Mouse (Mus musculus) activated CD4-positive, CD25-positive, alpha-beta regulatory T cell, adult 4 months (primary cell): ENCODE data around the gene Disp2. TPM values are rescaled to one million over a fixed set of nuclear protein-coding genes. Genes with fewer than 3 reads are reported as not detected.
A peak's percentile ranks its signal among the peaks of the same experiment; 100 is the strongest.

ENCODE experiments used
- ATAC-seq: one replicate; pipeline ENCODE4 v1.8.0; 2017
- polyA plus RNA-seq, 2 experiments: library from polyadenylated mRNA; unstranded; fragments of 100-300 nt; shearing (Covaris generic); gene quantifications; one replicate each; pipeline ENCODE4 v1.2.1; 2017

Disp2 gene
- polyA plus RNA-seq, result under 1 TPM in 1 of 2 experiments, not detected in 1; 0.25 TPM

GRCm38 (mm10) chr2:118779504-118780480 lies at the start of gene Disp2:
TSS of gene Disp2 (plus strand) at chr2:118779719.
- no peak for ATAC-seq

GRCm38 (mm10) chr2:118729816-118730621 lies 49.5 kb upstream of the Disp2 start:
- ATAC-seq, result no peak

DNA sequence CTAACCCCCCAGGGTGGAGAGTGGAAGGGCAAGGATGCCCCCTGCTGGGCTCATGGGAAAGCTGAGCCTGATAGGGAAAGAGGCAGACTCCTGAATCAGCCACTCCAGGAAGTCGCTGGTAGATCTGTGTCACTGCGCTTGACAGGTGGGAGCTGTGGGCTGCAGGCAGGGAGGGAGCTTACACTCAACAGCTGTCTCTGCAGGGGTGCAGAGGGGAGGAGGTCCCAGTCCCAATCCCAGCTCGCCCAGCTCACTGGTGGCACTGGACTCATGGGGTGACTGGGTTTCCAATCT lies 49.0 kb upstream of the Disp2 start:
- no peak for ATAC-seq

DNA sequence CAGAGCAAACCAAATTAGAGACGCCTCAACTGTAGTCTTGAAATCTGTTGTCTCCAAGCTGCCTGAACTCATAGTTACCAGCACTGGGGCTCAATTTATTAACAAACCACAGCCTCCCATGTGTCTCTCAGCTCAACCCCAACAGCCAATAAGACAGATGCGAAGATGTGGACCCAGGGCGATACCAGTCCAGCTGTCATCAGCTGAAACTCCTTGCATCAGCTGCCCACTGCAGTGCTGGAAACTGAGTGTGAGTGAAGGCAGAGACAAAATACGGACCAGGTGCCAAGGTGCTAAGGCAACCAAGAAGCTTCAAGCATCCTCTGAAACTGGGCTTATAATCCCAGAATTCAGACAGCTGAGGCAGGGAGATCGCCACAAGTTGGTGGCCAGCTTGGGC lies 47.5 kb upstream of the Disp2 start:
- no peak for ATAC-seq

- ATAC-seq, result no peak
These were observed 46.2 kb upstream of the Disp2 start for GRCm38 (mm10) chr2:118733341-118733740.

- no peak for ATAC-seq
These were observed 39.2 kb upstream of the Disp2 start for GRCm38 (mm10) chr2:118740341-118740740.

- ATAC-seq, result no peak
These were observed 38.3 kb upstream of the Disp2 start for GRCm38 (mm10) chr2:118741183-118741582.

- ATAC-seq, result no peak
These were observed 36.1 kb upstream of the Disp2 start for GRCm38 (mm10) chr2:118743261-118743943.

- no peak for ATAC-seq
These were observed 34.9 kb upstream of the Disp2 start for GRCm38 (mm10) chr2:118744621-118745020.

DNA sequence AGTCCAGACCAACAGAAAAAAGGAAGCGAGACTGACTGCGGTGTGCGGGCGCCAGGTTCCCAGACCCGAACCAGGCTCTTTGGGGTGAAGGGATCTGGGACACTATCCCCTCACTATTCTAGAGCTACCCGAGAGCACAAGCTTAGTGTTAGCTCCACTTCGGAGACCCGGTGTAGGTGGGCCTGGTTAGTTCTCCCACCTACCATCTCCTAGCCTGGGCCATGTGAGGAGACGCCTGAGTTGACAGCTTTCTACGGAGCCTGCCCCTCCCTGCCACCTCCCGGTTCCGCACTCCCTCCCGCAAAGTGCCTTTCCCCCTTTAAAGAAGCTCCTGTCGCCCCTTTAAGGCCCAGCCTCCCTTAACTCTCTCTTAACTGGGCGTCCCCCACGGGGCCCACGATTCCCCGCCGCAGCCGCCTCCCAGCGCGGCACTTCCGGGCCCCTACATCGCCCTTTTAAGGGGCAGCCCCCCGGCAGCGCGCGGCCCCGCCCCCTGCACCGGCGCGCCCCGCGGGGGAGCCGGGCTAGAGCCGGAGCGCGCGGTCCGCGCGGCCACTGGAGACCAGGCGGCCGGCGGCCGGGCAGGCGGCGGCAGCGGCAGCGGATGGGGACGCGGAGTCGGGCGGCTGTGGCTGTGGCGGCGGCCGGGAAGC lies 34.2 kb upstream of the Disp2 start, which contains the start of gene Inafm2:
TSS of gene Inafm2 (plus strand) at position 527 of the 653 bp plus-strand sequence.
- ATAC-seq, result peak; percentile 88

- ATAC-seq, result peak; percentile 20
These were observed 33.3 kb upstream of the Disp2 start for GRCm38 (mm10) chr2:118745915-118746901.

GRCm38 (mm10) chr2:118747301-118747960 lies 32.1 kb upstream of the Disp2 start:
- ATAC-seq, result no peak

GRCm38 (mm10) chr2:118749341-118749884 lies 30.1 kb upstream of the Disp2 start:
- no peak for ATAC-seq

DNA sequence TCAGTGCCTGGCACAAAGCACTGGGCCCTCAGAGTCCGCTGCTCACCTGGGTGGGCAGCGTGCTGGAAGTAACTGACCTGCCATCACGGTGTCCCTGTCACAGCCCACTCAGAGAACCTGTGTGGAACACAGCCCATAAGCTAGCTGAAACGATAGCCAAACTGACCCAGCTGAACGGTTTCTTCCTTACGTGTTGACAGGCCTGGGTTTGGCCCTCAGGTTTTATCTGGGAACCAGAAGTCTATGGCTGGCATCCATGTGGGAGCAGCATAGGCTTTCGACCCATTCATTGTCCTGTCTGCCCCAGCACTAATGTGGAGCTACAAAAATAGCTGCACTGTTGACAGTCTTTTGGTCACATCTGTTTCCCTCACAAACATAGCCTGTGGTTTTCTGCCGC lies 29.0 kb upstream of the Disp2 start:
- no peak for ATAC-seq

DNA sequence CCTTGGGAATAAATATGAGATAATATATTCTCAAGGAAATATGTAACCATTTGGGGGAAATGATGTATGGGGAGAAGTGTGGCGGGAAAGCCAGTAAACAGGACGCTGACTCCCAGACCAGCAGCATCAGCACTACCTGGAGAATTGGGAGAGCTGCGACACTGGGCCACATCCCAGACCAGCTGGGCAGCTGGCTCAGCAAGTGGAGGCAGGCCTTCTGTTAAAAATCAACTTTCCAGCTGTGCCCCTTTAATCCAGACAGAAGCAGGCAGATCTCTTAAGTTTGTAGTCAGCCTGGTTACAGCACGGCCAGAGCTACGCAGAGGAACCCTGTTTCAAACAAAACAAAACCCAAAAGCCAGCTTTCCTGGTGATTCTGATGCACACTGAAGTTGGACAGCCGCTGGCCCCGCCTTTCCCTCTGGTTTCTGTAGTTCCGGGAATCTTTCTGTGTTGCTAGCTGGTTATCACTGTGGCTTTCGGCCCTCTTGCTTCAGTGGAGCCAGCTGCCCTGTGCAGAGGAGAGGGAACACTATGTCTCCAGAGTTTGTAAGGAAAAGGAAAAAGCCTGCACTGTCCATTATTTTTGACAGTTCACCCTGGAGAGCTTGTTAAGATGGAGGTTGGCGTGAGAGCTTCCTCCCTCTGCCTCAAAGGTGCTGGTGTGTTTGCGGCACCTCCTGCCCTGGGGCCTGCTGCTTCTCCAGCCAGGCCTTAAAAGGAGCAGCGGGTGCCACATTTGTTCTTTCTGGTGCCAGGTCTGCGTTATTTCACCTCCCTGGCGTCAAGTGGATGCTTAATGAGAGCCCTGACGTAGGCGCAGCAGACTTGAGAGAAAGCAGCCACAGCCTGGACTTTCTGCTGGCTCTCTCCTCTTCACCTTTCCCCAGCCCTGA lies 27.4 kb upstream of the Disp2 start:
- ATAC-seq, result no peak

DNA sequence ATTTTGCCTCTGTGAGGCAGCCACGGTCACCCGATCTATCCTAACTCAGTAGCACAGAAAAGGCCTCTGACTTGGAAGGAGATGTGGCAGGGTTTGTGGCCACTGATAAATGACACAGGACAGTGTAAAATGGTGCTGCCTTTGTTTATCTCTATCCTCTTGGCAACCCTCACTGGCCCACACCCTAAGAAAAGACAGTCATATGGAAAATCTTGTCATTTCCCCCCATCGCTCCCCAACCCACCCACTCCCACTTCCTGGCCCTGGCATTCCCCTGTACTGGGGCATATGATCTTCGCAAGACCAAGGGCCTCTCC lies 26.8 kb upstream of the Disp2 start:
- ATAC-seq, result no peak

GRCm38 (mm10) chr2:118754143-118754542 lies 25.4 kb upstream of the Disp2 start:
- no peak for ATAC-seq

DNA sequence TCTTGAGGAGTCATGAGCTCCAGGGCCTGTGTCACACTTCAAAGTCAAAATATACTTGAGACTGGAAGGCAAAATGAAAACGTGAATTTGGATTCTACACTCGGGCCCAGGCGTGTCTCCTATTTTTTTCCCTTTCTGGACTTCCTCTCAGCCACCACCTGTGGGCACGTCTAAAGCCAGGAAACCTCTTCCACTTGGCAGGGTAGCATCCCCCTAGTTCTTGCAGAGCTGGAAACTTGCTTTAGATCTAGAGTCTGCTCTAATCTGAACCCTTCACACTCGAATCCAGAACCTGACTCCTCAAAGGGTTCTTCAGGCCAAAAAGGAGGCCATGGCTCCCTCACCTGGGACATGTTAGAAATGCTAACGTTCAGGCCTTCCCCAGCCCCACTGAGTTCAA lies 24.1 kb upstream of the Disp2 start:
- no peak for ATAC-seq

DNA sequence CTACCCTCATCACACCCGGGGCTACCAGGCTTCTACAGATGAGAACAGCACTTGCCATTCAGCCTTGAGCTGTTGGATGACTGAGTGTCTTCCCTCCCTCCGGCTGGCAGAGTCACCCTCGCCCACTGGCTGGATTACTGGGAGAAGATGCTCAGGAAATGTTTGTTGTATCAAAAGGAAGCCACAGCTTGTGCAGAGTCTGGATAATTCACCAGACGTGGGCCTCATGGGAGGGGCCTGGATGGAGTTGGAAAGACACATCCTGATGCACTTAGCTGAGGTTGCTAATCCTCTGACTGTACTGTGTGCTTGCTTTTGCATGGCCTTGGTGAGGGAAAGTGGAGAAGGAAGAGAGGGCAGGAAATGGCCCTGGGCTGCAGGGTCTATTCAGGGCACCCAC lies 23.4 kb upstream of the Disp2 start:
- no peak for ATAC-seq
